ENCODE assay signal across 9 mouse cellular contexts in the genomic region with DNA sequence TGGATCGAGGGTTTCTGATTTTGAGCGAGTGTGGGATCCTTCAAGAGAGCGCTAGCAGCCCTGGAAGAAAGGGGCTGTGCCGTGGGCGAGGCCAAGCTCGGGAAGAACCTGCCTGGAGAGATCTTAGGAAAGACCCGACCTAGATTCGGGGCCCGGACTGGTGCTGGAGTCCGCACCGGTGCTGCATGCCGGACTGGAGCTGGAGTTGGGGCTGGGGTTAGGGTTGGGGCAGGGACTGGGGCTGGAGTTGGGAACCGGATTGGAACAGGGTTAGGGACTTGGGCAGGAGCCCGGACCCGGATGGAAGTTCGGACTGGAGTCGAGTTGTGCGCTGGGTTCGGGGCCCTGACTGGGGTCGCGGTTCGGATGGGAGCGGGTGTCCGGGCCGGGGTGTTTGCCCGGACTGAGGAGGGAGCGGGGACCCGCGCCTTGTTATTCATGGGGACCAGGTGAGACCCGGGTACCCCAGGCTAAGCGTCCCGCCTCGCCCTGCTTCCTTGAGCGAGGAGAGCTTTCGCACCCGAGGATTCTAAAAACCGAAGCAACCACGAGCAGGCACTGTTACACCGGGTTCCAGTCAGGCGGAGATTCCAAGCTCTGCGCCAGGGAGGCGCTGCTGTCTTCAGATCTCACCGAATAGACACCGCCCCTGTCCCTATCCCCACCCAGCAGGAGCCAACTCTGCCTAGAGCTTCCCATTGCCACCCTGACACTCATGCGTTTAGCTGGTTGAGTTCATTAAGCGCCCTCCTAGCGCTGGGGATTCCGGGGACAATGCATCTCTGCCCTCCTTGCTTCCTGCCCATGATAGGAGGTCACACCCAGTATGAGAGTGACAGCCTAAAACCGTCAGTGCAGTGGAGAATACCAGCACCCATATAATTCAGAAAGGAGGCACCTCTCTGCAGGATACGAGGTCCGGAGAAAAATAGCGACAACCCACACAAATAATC. TPM values are rescaled to one million over a fixed set of nuclear protein-coding genes. Genes with fewer than 3 reads are reported as not detected.
DNase-seq lines count a peak whose midpoint lies in the region; ATAC-seq and TF ChIP-seq lines count a peak whose summit lies in the region.
"Had no signal": no experiment of that assay in that cellular context is flagged by ENCODE, and none has a peak within 500 bp of the region (broad histone marks: within the 10 kb centered on the region; RNA-seq: fewer than 3 reads in every experiment).

A gene (minus strand): TSS at position 549 of the 953 bp plus-strand sequence.

- peak within 1 kb of the TSS; percentile 65 for H3K4me2 ChIP-seq in heart, embryonic 12.5 days
- peak within 1 kb of the TSS; percentile 51 for H3K4me2 ChIP-seq in intestine, embryonic 14.5 days (ENCODE audit: low read length)
- H3K4me2 ChIP-seq in midbrain, embryonic 14.5 days (ENCODE audit: low read length), result peak within 1 kb of the TSS; percentile 50

- H3K27me3 ChIP-seq in heart, embryonic 12.5 days (replicated peaks), result peaks cover 91% of the 10 kb centered on the region
- H3K27me3 ChIP-seq in ES-Bruce4 (ENCODE audit: control insufficient read depth, insufficient read depth, low read length, poor library complexity, severe bottlenecking), result no peaks in the 10 kb centered on the region
- H3K27me3 ChIP-seq in intestine, embryonic 14.5 days (replicated peaks; ENCODE audit: control insufficient read depth, insufficient read depth, low read length), result peaks cover 74% of the 10 kb centered on the region
- peaks cover 20% of the 10 kb centered on the region for H3K27me3 ChIP-seq in midbrain, embryonic 14.5 days (ENCODE audit: control insufficient read depth, insufficient read depth, low read length)

- no peaks in the 10 kb centered on the region for H3K36me3 ChIP-seq in heart, embryonic 12.5 days
- H3K36me3 ChIP-seq in ES-Bruce4 (ENCODE audit: control insufficient read depth, insufficient read depth, low read length, poor library complexity, severe bottlenecking), result no peaks in the 10 kb centered on the region
- no peaks in the 10 kb centered on the region for H3K36me3 ChIP-seq in intestine, embryonic 14.5 days (ENCODE audit: control insufficient read depth, insufficient read depth, low read length)
- H3K36me3 ChIP-seq in midbrain, embryonic 14.5 days (ENCODE audit: control insufficient read depth, insufficient read depth, low read length), result no peaks in the 10 kb centered on the region
- H3K36me3 ChIP-seq: G1E had no signal

- TF ChIP-seq POLR2A in ES-Bruce4 (IDR thresholded peaks at IDR 0.05; ENCODE audit: insufficient read depth, low read length), result no peak
- TF ChIP-seq POLR2A in cortical plate, adult 2 months (IDR thresholded peaks at IDR 0.05; ENCODE audit: extremely low read depth, insufficient read depth, low read length), result no peak

- H3K9me3 ChIP-seq in heart, embryonic 12.5 days (replicated peaks), result 0 out of 2 replicates have a peak, but pooled peaks cover 5% of the 10 kb centered on the region
- H3K9me3 ChIP-seq in ES-Bruce4 (replicated peaks; ENCODE audit: control insufficient read depth, insufficient read depth, low read length, poor library complexity, severe bottlenecking), result no peaks in the 10 kb centered on the region
- H3K9me3 ChIP-seq in intestine, embryonic 14.5 days (ENCODE audit: control insufficient read depth, low read length), result no peaks in the 10 kb centered on the region
- no peaks in the 10 kb centered on the region for H3K9me3 ChIP-seq in midbrain, embryonic 14.5 days (ENCODE audit: control insufficient read depth, low read length)

- TF ChIP-seq EP300 in ES-Bruce4 (IDR thresholded peaks at IDR 0.05; ENCODE audit: insufficient read depth, low read depth, low read length), result 0 out of 2 replicates have a peak, but pooled peaks have one; percentile 48

- intact Hi-C loops in heart, postnatal 25 days (cut with DNase I), result loop anchor here (10.0 kb wide), 1 partner anchor 236 kb away; a partner anchor contains a TSS

- peak; percentile 60 for TF ChIP-seq CTCF in ES-Bruce4 (IDR thresholded peaks at IDR 0.05; ENCODE audit: low read depth, low read length)
- peak; percentile 15; the same call in 1 of the 2 replicates for TF ChIP-seq CTCF in cortical plate, adult 2 months (IDR thresholded peaks at IDR 0.05; ENCODE audit: extremely low read depth, insufficient read depth, low read length)

- H3K27ac ChIP-seq in heart, embryonic 12.5 days (ENCODE audit: poor library complexity, severe bottlenecking), result no peak within 1 kb of the TSS
- H3K27ac ChIP-seq in ES-Bruce4 (ENCODE audit: insufficient read depth, low read length), result no peak within 1 kb of the TSS
- no peak within 1 kb of the TSS for H3K27ac ChIP-seq in cortical plate, adult 2 months (ENCODE audit: insufficient read depth, low read length)
- no peak within 1 kb of the TSS for H3K27ac ChIP-seq in intestine, embryonic 14.5 days (ENCODE audit: low read depth)
- no peak within 1 kb of the TSS for H3K27ac ChIP-seq in midbrain, embryonic 14.5 days (replicated peaks; ENCODE audit: low read depth, low read length)

- DNase-seq in heart, postnatal 25 days (ENCODE audit: low spot score), result no peak
- peak; percentile 67 for DNase-seq in intestine, embryonic 14.5 days (ENCODE audit: low spot score)
- DNase-seq in midbrain, embryonic 14.5 days, result peak; percentile 69
- no peak for DNase-seq in thymus, postnatal 25 days
- no peak for DNase-seq in spleen, adult 12 weeks (ENCODE audit: low spot score)

- H3K4me3 ChIP-seq in heart, embryonic 12.5 days, result peak within 1 kb of the TSS; percentile 35
- H3K4me3 ChIP-seq in ES-Bruce4 (ENCODE audit: low read depth, low read length), result peak within 1 kb of the TSS; percentile 50
- H3K4me3 ChIP-seq in cortical plate, adult 2 months (ENCODE audit: insufficient read depth, low read length), result 0 out of 2 replicates have a peak within 1 kb of the TSS, but pooled peaks have one; percentile 5
- H3K4me3 ChIP-seq in intestine, embryonic 14.5 days (ENCODE audit: low read depth, low read length), result peak within 1 kb of the TSS; percentile 22
- H3K4me3 ChIP-seq in midbrain, embryonic 14.5 days (replicated peaks; ENCODE audit: low read depth, low read length), result peak within 1 kb of the TSS; percentile 19

- H3K9ac ChIP-seq in heart, embryonic 12.5 days, result peak within 1 kb of the TSS; percentile 10
- H3K9ac ChIP-seq in ES-Bruce4 (ENCODE audit: low read depth, poor library complexity, severe bottlenecking), result peak within 1 kb of the TSS; percentile 62
- H3K9ac ChIP-seq in intestine, embryonic 14.5 days (ENCODE audit: low read length), result 0 out of 2 replicates have a peak within 1 kb of the TSS, but pooled peaks have one; percentile 13
- peak within 1 kb of the TSS; percentile 26; the same call in 1 of the 2 replicates for H3K9ac ChIP-seq in midbrain, embryonic 14.5 days (replicated peaks; ENCODE audit: low read length)

- H3K4me1 ChIP-seq in heart, embryonic 12.5 days (replicated peaks), result peaks cover 17% of the 10 kb centered on the region
- H3K4me1 ChIP-seq in ES-Bruce4 (ENCODE audit: control insufficient read depth, insufficient read depth, low read length), result no peaks in the 10 kb centered on the region
- H3K4me1 ChIP-seq in cortical plate, adult 2 months (ENCODE audit: control insufficient read depth, insufficient read depth, low read length), result no peaks in the 10 kb centered on the region
- H3K4me1 ChIP-seq in intestine, embryonic 14.5 days (replicated peaks; ENCODE audit: control insufficient read depth, insufficient read depth, low read length), result peaks cover 13% of the 10 kb centered on the region
- peaks cover 7% of the 10 kb centered on the region; the same call in 1 of the 2 replicates for H3K4me1 ChIP-seq in midbrain, embryonic 14.5 days (ENCODE audit: control insufficient read depth, insufficient read depth, low read length)

- under 1% methylated on average over 52 of the region's 52 CpGs for WGBS in heart, embryonic 12.5 days
- under 1% methylated on average over 52 of the region's 52 CpGs for WGBS in intestine, embryonic 14.5 days
- 1% methylated on average over 52 of the region's 52 CpGs for WGBS in midbrain, embryonic 14.5 days

- no peak for ATAC-seq in heart, embryonic 12.5 days (ENCODE audit: insufficient number of reproducible peaks, low FRiP score)
- ATAC-seq in intestine, embryonic 14.5 days (replicated peaks; ENCODE audit: low FRiP score, low TSS enrichment, low read depth), result peak; percentile 49
- ATAC-seq in midbrain, embryonic 14.5 days (ENCODE audit: low FRiP score, low TSS enrichment), result peak; percentile 31; the same call in 1 of the 2 replicates

RNA-seq across cellular contexts. Expression of the gene that starts here (rescaled TPM):
- polyA plus RNA-seq in heart, embryonic 12.5 days (2016; fragmentation: Nextera tagmentation; extraction: Ambion mirVana), result not detected in 2 replicates
- not detected for total RNA-seq in heart, postnatal 25 days (2021)
- 0.70 and 3.2 TPM in 2 replicates for polyA plus RNA-seq in ES-Bruce4 (2011; ENCODE audit: insufficient read depth, insufficient read length, low read depth, missing spikeins)
- polyA plus RNA-seq in cortical plate, adult 2 months (2012; rRNA removed), result 0.92 and 1.0 TPM in 2 replicates
- 0.28 TPM in 1 of 2 replicates, not detected in the other for polyA plus RNA-seq in intestine, embryonic 14.5 days (2014; fragmentation: Nextera tagmentation; extraction: Ambion mirVana)
- polyA plus RNA-seq in midbrain, embryonic 14.5 days (2014; fragmentation: Nextera tagmentation; extraction: Ambion mirVana), result 0.28 and 1.8 TPM in 2 replicates
- total RNA-seq: G1E had no signal
- polyA plus RNA-seq: G1E had no signal

Comparison
In these comparisons a context has a peak if more than half of its experiments do, and no peak if none do; other contexts are left out.
1. Peak in DNase-seq, ATAC-seq, H3K4me3 ChIP-seq, H3K9ac ChIP-seq and H3K4me2 ChIP-seq in intestine, embryonic 14.5 days; RNA of the gene not detected or under 1 TPM.
2. H3K9ac ChIP-seq: peak in every context shown above with its lines; median percentile 62 in ES-Bruce4; 26 in midbrain, embryonic 14.5 days; 13 in intestine, embryonic 14.5 days; 10 in heart, embryonic 12.5 days.